Mouse (Mus musculus): Measurements from ENCODE around the gene Ush1c. TPM values are rescaled to one million over a fixed set of nuclear protein-coding genes. Genes with fewer than 3 reads are reported as not detected.
A peak's percentile ranks its signal among the peaks of the same experiment; 100 is the strongest.
"Not testable (repeated sequence)": the region's sequence is repeated elsewhere in the genome, so short reads cannot be mapped to it uniquely, and the experiment has no call there.

The Ush1c gene
- polyA plus RNA-seq, 1 experiment: not detected

- not testable (repeated sequence) for H3K4me3 ChIP-seq (ENCODE audit: insufficient read depth, low read depth, low read length); H3K4me1 ChIP-seq (ENCODE audit: control insufficient read depth, insufficient read depth, insufficient read length, low read length); H3K27ac ChIP-seq (replicated peaks; ENCODE audit: low read depth, low read length)
These were observed 69.3 kb downstream of the Ush1c start for GRCm38 (mm10) chr7:46168980-46169379.

DNA sequence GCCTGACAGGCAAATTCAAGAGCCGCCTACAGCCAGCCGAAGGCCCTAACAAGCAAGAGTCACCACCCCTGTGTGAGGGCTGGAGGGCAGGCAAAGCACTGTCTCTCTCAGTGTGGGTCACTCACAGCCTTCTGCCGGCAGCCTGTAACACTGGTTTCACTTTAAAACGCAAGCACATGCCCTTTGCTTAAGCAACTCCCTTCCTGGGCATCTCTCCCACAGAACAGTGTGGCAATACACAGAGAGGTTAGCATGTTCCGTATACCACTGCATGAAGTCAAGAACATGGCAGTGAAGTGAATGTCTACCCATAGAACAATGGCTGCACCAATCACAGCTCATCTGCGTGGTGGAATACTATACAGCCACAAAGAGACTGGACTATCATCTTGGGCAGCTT is 69.9 kb downstream of the Ush1c start:
- peak overlapping the region; percentile 60 for H3K27ac ChIP-seq (replicated peaks; ENCODE audit: low read depth, low read length)
- H3K4me1 ChIP-seq (ENCODE audit: control insufficient read depth, insufficient read depth, insufficient read length, low read length): no peaks in the 10 kb centered on the region
- H3K4me3 ChIP-seq (ENCODE audit: insufficient read depth, low read depth, low read length): peak overlapping the region; percentile 18; the same call in 1 of the 2 replicates

- no peaks in the 10 kb centered on the region for H3K4me1 ChIP-seq (ENCODE audit: control insufficient read depth, insufficient read depth, insufficient read length, low read length)
- peak overlapping the region; percentile 53 for H3K27ac ChIP-seq (replicated peaks; ENCODE audit: low read depth, low read length)
- H3K4me3 ChIP-seq (ENCODE audit: insufficient read depth, low read depth, low read length): peak overlapping the region; percentile 18; the same call in 1 of the 2 replicates
These were observed 70.4 kb downstream of the Ush1c start for GRCm38 (mm10) chr7:46167901-46168300.

GRCm38 (mm10) chr7:46165876-46166275 is 72.4 kb downstream of the Ush1c start:
- no peak overlapping the region for H3K4me3 ChIP-seq (ENCODE audit: insufficient read depth, low read depth, low read length)
- H3K4me1 ChIP-seq (ENCODE audit: control insufficient read depth, insufficient read depth, insufficient read length, low read length): no peaks in the 10 kb centered on the region
- H3K27ac ChIP-seq (replicated peaks; ENCODE audit: low read depth, low read length): no peak overlapping the region

DNA sequence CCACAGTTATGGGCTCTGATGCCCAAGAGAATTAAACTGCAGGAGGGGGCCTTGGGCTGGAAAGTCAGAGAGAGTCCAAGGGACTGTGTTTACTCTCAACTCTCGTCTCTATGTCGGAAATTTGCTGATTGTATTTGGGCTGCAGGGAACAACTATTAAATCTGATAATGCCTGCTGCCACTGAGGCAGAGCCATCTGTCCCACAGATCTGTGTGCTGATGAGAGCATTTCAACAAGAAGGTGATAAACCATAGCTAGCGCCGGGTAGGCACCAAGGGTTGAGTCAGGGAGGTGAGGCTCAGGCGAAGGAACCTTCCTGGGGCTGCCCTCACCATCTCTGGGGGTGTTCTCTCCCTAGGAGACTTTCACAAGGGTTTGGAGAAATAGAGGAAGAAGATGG is 75.6 kb downstream of the Ush1c start:
- no peak overlapping the region for H3K4me3 ChIP-seq (ENCODE audit: insufficient read depth, low read depth, low read length)
- H3K4me1 ChIP-seq (ENCODE audit: control insufficient read depth, insufficient read depth, insufficient read length, low read length): no peaks in the 10 kb centered on the region
- no peak overlapping the region for H3K27ac ChIP-seq (replicated peaks; ENCODE audit: low read depth, low read length)

DNA sequence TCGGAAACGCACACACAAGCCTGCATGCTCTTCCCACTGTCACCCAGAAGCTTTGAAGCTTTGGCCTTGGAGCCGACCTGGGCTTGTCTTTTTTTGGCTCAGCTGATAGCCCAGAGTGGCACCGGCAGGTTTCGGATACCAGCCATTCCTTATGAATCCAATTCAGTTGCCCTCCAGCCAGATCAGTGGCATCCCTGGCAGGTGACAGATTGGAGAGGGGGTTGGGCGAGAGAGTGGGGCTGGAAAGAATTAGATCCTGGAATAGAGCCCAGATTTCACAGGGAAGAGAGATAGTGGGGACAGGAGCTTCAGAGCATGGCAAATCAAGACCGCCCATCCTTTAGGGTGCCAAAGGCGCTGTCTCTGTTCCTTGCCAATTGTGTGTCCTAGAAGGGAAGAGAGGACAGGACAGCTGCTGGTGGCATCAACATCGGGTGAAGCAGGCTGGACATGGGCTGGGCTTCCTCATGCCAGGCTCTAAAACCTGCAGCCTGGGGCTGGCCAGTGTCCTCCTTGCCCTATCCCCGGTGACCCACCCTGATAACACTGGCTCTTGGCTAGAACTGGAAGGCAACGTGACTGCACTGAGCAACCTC is 76.1 kb downstream of the Ush1c start:
- Histone ChIP-seq H3K4me3 (ENCODE audit: insufficient read depth, low read depth, low read length) (no peak overlapping the region), H3K27ac (replicated peaks; ENCODE audit: low read depth, low read length) (no peak overlapping the region), H3K4me1 (ENCODE audit: control insufficient read depth, insufficient read depth, insufficient read length, low read length) (no peaks in the 10 kb centered on the region)

DNA sequence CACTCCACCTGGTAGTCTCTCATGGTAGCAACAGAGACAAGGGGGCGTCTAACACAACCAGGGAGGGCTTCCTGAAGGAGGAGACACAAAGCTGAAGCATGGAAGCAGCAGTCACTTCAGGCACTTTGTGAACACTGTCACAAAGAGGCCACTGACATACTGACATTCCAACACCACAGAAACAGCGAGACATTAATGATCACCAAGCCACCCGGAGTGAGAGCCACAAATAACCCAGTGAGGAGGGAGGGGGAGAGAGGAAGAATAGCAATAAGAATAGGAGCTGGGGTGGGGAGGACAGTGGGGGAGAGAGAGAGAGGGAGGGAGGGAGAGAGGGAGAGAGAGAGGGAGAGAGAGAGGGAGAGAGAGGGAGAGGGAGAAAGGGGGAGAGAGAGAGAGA is 76.7 kb downstream of the Ush1c start:
- no peak overlapping the region for H3K4me3 ChIP-seq (ENCODE audit: insufficient read depth, low read depth, low read length)
- H3K4me1 ChIP-seq (ENCODE audit: control insufficient read depth, insufficient read depth, insufficient read length, low read length): no peaks in the 10 kb centered on the region
- H3K27ac ChIP-seq (replicated peaks; ENCODE audit: low read depth, low read length): no peak overlapping the region

DNA sequence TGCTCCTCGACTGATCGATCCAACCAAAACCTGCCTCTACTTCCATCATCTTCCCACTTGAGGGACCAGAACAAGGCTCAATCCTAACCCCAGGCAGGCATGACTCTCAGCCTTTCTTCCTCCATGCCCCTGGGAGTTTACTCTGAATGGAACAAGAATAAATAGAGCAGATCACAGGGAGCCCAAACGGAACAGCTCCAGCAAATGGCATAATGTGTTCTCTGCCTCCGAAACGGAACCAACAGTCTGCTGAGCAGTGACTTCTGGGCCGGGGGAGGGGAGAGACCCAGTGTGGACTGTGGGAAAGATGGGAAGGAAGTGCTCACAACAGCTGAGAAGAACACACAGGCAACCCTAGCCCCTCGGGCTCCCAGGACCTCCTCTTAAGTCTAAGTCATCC is 80.6 kb downstream of the Ush1c start:
- no peak overlapping the region for H3K4me3 ChIP-seq (ENCODE audit: insufficient read depth, low read depth, low read length)
- H3K27ac ChIP-seq (replicated peaks; ENCODE audit: low read depth, low read length): no peak overlapping the region
- H3K4me1 ChIP-seq (ENCODE audit: control insufficient read depth, insufficient read depth, insufficient read length, low read length): no peaks in the 10 kb centered on the region

DNA sequence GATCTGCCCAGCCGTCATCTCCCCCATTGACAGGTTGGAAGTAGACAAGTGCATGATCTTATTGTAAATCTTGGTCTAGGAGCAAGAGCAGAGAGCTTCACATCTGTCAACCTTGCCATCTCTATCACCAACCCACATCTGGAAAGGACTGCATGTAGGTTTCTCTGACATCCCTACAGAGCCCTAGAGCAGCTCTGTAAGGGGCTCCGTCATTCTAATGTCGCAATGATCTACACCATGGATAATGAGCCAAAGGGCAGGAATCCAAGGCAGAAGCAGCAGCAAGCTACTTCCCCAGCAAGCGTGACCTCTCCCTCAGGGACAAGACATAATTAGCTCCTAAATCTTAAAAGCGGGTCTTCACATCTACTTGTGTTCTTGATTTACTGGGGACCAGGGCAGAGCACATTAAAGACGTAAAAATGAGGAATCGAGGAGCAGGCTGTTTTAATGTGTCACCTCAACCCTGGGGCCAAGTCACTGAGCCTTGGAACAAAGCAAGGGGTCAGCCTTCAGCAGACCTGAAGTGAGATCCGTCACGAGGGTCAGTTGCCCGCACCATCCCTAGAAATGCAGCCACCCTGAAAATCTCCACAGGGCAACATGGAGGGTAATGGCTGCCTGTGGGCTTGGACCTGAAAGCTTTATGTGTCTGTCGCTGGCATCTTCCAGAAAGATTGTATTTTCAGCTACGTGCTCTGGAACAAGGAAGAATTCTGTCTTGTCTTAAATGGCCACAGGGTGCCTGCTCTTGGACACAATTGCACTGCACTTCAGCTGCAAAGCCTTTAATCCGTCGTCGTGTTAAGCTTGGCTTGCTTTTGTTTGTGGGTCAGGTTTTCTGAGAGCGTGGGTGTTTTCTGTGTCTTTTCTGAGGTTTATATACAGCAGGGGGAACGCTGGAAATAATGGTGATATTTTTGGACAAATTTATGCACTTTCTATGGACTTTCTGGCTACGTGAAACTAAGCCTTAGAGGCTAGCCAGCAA is 83.5 kb downstream of the Ush1c start:
- no peak overlapping the region for H3K27ac ChIP-seq (replicated peaks; ENCODE audit: low read depth, low read length)
- H3K4me3 ChIP-seq (ENCODE audit: insufficient read depth, low read depth, low read length): no peak overlapping the region

GRCm38 (mm10) chr7:46152819-46153351 is 85.4 kb downstream of the Ush1c start:
- Histone ChIP-seq H3K27ac (replicated peaks; ENCODE audit: low read depth, low read length) (no peak overlapping the region), H3K4me3 (ENCODE audit: insufficient read depth, low read depth, low read length) (no peak overlapping the region), H3K4me1 (ENCODE audit: control insufficient read depth, insufficient read depth, insufficient read length, low read length) (no peaks in the 10 kb centered on the region)

More for the DNA sequence above, 83.5 kb downstream of the Ush1c start:
- H3K4me1 ChIP-seq (ENCODE audit: control insufficient read depth, insufficient read depth, insufficient read length, low read length): no peaks in the 10 kb centered on the region

GRCm38 (mm10) chr7:46147417-46147816 is 90.9 kb downstream of the Ush1c start:
- Histone ChIP-seq H3K27ac (replicated peaks; ENCODE audit: low read depth, low read length) (no peak overlapping the region), H3K4me1 (ENCODE audit: control insufficient read depth, insufficient read depth, insufficient read length, low read length) (no peaks in the 10 kb centered on the region), H3K4me3 (ENCODE audit: insufficient read depth, low read depth, low read length) (no peak overlapping the region)

GRCm38 (mm10) chr7:46146675-46147308 is 91.5 kb downstream of the Ush1c start:
- Histone ChIP-seq H3K4me1 (ENCODE audit: control insufficient read depth, insufficient read depth, insufficient read length, low read length) (no peaks in the 10 kb centered on the region), H3K27ac (replicated peaks; ENCODE audit: low read depth, low read length) (no peak overlapping the region), H3K4me3 (ENCODE audit: insufficient read depth, low read depth, low read length) (no peak overlapping the region)
